Mouse (Mus musculus): ENCODE results near the gene Suclg2. TPM values are rescaled to one million over a fixed set of nuclear protein-coding genes. Genes with fewer than 3 reads are reported as not detected.

Gene Suclg2
- 470 TPM for polyA plus RNA-seq (2014; fragmentation: Illumina TruSeq; extraction: RNeasy Lipid Tissue Mini Kit (QIAGEN cat#74804); ENCODE audit: low read depth, low replicate concordance)

GRCm38 (mm10) chr6:95718031-95718968, at the start of gene Suclg2:
Suclg2 (minus strand) TSS chr6:95718800.

Data from liver, adult 10 weeks (tissue).